Mouse (Mus musculus) forebrain, embryonic 16.5 days (tissue): ENCODE results near the gene Krr1. TPM values are rescaled to one million over a fixed set of nuclear protein-coding genes. Genes with fewer than 3 reads are reported as not detected.
"Not testable (repeated sequence)": the region's sequence is repeated elsewhere in the genome, so short reads cannot be mapped to it uniquely, and the experiment has no call there.

Source experiments
- ATAC-seq: fragments of 200-750 bp; cut with Nextera tagmentation; 2 replicates; pipeline ENCODE4 v1.8.0; 2017; ENCODE audit warnings: mild to moderate bottlenecking, moderate library complexity
- H3K27ac ChIP-seq: fragments of 300-500 bp; sonication (generic); 2 replicates; pipeline ENCODE4 v1.5.1; 2014; ENCODE audit warnings: low read length, control low read depth
- H3K27me3 ChIP-seq: fragments of 300-500 bp; sonication (generic); replicated peaks from 2 replicates; pipeline ENCODE4 v1.6.1; 2014; ENCODE audit warnings: low read length; ENCODE audit not compliant: control insufficient read depth, insufficient read depth
- H3K36me3 ChIP-seq: fragments of 300-500 bp; sonication (generic); 2 replicates; pipeline ENCODE4 v1.6.1; 2014; ENCODE audit not compliant: control insufficient read depth, insufficient read depth
- H3K4me1 ChIP-seq: fragments of 300-500 bp; sonication (generic); replicated peaks from 2 replicates; pipeline ENCODE4 v1.6.1; 2014; ENCODE audit warnings: low read length; ENCODE audit not compliant: control insufficient read depth, insufficient read depth
- H3K4me2 ChIP-seq: fragments of 300-500 bp; sonication (generic); 2 replicates; pipeline ENCODE4 v1.6.1; 2014; ENCODE audit warnings: mild to moderate bottlenecking, low read length, control low read depth
- H3K4me3 ChIP-seq: fragments of 300-500 bp; sonication (generic); replicated peaks from 2 replicates; pipeline ENCODE4 v1.5.1; 2014; ENCODE audit warnings: mild to moderate bottlenecking, low read length, control low read depth
- H3K9ac ChIP-seq: fragments of 300-500 bp; sonication (generic); replicated peaks from 2 replicates; pipeline ENCODE4 v1.6.1; 2014; ENCODE audit warnings: low read depth, low read length, control low read depth
- H3K9me3 ChIP-seq: fragments of 300-500 bp; sonication (generic); 2 replicates; pipeline ENCODE4 v1.6.1; 2016; ENCODE audit warnings: low read length; ENCODE audit not compliant: control insufficient read depth
- WGBS: fragments of 180-500 bp; shearing (Covaris S2); extraction: QIAGEN DNeasy Blood & Tissue Kit; methylation state at CpG from one replicate; pipeline ENCODE4 v1.1.7; 2014; 5-methylcytosine and 5-hydroxymethylcytosine counted together
- polyA plus RNA-seq: library from polyadenylated mRNA; unstranded; fragments of >200 nt; fragmentation: Nextera tagmentation; extraction: Ambion mirVana; gene quantifications from 2 replicates; pipeline ENCODE4 v1.2.1, GENCODE M21; 2015

Gene Krr1
- polyA plus RNA-seq, 1 experiment from 2014 or later = 51.1 TPM

GRCm38 (mm10) chr10:112028689-112029088, 56.2 kb downstream of the Krr1 start:
- not testable (repeated sequence) for ATAC-seq, H3K9ac ChIP-seq, H3K27me3 ChIP-seq, H3K4me2 ChIP-seq, H3K9me3 ChIP-seq, H3K27ac ChIP-seq, H3K4me3 ChIP-seq, H3K4me1 ChIP-seq, H3K36me3 ChIP-seq
- 65% methylated on average over 3 of the region's 3 CpGs for WGBS

Other genes starting within 250 kb of the Krr1 start
- gene Glipr1, start 30.0 kb downstream of the Krr1 start, polyA plus RNA-seq = 0.42 and 1.0 TPM in 2 replicates
- gene Glipr1l1, start 87.5 kb downstream of the Krr1 start, polyA plus RNA-seq = not detected in 2 replicates
- gene Glipr1l2, start 110.7 kb downstream of the Krr1 start, polyA plus RNA-seq = not detected in 2 replicates
- gene Glipr1l3, start 187.7 kb downstream of the Krr1 start, polyA plus RNA-seq = 0.41 TPM in 1 of 2 replicates, not detected in the other
- gene Caps2, start 191.0 kb downstream of the Krr1 start, polyA plus RNA-seq = 0.30 and 0.55 TPM in 2 replicates